Mouse (Mus musculus): Measurements from ENCODE around the gene Ackr3.

Gene Ackr3

DNA sequence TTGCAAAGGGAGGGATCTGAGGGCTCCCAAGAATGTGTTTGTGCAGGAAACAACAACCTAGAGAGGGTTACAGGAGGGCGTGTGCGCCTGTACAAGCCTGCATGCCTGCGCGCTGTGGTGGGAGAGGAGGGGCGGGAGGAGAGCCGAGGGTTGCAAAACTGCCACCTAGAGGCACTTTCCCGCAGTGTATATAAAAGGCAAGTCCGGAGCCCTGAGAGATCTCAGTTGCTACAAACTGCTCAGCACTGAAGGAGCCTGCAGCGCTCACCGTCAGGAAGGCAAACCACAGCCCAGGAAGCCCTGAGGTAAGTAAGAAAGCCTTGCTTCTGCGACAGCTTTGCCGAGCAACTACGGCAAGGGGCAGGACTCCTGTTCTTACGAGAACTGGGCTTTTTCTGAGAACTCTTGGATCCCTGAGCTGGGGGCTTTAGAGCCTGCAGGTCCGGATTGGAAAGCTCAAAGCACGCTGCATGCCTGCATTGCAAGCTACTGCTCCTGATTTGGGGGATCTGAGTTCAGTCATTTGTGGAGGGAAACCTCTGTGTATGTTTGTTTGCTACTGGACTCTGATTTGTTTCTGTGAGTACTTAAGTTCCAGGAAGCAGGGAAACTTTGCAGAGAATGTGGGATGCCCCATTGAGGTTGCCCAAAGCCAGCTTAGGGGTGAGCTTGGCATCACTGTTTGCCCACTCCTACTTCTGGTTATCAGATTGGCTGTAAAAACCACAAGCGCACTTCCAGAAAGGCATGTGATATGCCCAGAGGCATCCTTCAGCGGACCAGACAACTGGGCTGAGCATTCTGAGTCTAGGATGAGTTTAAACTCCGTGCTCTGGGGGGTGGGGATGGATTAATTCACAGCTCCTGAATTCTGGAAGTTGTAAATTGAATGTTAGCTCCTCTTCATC lies at the start of gene Ackr3:
TSS of gene Ackr3 (plus strand) at position 198 of the 908 bp plus-strand sequence.
- no peak for DNase-seq (ENCODE audit: low spot score)

DNA sequence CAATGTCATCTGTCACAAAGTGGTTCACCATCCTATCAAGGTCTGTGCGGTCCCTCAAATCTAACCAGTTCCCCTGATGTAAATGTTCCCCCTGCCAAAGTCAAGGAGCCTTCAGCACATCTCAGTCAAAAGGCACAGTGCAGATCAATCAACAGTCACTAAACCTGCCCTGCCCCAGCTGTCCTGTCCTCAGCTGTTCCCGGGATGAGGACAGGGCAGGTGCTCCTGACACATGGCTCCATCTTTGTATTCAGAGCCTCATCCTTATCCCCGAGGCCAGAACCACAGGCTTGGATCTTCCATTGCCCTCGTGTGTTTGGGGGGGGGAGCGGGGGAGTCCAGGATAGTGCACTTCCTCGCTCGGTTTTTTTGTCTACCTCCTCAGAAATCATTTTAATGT lies 47.2 kb upstream of the Ackr3 start:
- no peak for DNase-seq (ENCODE audit: low spot score)

DNA sequence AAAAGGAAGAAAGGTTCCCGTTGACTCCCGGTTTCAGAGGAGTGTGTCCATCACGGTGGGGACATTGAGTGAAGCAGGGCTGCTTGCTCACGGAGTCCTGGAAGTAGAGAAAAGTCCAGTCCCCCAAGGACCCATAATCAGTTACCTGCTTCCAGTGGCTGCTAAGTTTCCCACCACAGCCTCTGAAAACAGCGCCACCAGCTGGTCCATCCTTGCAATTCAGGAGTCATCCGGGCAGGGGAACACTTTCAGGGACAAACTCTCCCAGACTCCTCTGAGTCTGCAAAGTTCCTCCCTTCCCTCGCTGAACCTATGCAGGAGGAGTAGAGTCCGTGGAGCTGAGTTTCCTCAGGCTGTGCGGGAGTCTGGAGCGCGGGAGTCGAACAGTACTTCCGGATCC lies 43.9 kb upstream of the Ackr3 start:
- DNase-seq (ENCODE audit: low spot score) = no peak

DNA sequence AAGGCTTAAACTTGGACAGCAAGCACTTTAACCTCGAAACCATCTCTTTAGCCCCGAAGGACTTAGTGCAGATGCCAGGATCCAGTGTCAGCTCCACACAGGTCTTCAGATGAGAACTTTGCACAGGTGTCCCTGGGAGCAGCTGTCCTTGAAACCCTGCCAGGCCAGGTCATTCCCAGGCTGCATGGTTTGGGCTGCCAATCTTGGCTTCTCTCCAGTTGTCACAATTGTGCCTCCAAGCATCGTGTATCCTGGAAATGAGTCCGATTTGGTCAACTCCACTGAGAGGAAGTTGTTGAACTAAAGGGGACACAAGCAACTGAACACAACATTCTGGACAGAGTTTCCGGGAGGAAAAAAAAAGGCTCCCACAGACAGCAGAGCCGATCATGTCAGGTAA lies 42.2 kb upstream of the Ackr3 start:
- DNase-seq (ENCODE audit: low spot score) = no peak

DNA sequence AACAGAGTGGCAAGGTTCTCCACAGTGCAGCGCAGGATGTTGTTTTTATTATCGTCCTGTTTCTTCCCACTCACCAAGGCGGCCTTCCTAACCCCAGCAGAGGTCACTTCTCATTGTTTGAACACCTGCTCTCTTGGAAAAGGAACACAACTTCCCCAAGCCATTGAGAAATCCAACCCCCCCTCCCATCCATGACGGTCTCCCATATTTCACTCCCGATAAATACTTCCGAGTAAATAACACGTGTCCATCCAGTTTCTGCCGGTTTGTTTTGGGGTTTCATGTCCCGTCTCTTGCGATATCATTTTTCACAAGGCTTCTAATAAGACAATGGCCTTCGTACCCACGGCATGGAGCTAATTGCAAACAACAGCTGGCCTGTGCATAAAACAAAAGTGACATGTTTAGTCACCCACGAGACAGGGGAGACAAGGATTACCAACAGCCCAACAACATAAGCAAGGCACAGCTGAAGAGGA lies 41.4 kb upstream of the Ackr3 start:
- no peak for DNase-seq (ENCODE audit: low spot score)

DNA sequence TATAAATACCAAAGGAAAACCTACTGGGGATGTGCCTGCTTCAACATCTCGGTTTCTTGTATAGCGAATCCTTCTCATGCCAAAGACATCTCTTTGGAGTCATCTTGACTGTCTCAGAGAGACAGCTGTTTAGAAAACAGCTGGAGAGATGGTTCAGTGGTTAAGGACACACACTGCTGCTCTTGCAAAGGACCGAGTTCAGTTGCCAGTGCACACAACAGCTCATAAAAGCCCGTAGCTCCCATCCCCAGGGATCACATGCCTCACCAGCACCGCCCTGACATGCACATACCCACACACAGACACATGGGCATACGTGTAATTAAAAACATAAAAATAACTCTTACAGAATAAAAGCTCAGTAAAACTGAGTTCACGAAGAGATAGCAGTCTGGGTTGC lies 40.6 kb upstream of the Ackr3 start:
- no peak for DNase-seq (ENCODE audit: low spot score)

DNA sequence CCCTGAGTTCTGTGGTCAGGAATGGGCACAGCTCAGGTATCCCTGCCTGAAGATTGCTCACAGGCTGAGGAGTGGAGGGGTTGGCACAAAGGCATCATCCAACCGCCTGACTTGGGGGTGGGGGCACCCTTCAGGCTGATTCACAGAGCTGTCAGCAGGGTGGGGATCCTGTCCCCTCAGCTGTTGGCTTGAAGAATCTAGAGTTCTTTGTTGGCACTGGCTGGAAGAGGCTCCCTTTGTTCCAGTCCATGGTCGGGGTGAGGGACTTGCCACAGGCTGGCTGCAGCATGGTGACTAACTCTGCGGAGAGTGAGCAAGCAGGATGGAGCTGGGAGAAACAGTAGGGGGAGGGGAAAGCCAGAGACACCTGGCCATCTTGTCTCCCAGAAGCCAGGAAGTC lies 39.5 kb upstream of the Ackr3 start:
- DNase-seq (ENCODE audit: low spot score) = no peak

DNA sequence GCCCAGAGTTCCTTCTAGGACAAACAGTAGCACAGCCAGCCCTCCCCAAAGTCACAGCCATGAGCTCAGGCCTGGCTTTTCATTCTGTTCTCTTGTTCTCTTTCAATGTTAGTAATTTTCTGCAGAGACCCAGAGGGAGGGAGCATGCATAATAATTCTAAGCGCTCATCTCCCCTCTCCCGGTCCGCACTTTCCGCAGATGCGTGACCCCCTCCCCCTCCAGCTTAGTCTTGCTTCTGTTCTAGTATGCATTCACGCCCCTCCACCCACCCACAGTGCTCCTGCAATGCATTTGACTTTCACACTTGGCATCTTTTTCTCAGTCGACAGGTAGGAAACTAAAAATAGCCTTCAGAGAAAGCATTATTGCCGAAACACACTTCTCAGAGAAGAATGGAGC lies 29.4 kb upstream of the Ackr3 start:
- no peak for DNase-seq (ENCODE audit: low spot score)

DNA sequence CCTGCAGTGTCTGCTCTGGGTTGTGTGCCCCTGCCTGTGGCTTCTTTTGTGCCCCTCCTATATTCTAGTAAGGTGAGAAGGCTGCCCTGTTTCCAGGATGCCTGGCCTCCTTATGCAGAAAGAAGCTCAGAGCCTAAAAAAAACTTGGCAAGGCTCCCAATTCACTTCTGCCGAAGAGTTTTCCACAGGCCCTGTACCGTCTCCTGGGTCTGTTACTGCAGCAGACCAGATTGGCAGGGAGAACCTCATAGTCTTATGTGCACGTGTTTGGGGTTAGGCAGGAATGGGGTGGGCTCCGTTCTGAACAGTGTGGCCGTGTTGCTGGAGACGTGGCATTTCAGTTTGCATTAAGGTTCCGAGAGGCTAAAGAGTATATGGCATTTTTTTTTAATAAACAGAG lies 27.6 kb upstream of the Ackr3 start:
- DNase-seq (ENCODE audit: low spot score) = no peak

DNA sequence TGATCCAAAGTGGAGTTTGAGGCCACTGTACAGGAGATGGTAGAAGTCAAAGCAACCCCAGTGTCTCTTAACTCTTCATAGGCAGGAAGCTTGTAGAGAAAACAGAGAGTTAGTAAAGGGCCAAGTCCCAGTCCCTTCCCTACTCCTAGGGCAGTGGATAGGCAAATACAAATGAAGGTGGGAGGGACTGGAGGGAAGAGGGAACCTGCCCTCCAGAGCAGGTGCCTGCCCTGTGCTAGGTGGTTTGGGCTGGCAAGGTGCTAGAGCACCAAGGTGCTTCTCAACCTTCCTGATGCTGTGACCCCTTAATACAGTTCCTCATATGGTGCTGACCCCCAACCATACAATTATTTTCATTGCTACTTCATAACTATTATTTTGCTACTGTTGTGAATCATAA lies 26.2 kb upstream of the Ackr3 start:
- DNase-seq (ENCODE audit: low spot score) = no peak

DNA sequence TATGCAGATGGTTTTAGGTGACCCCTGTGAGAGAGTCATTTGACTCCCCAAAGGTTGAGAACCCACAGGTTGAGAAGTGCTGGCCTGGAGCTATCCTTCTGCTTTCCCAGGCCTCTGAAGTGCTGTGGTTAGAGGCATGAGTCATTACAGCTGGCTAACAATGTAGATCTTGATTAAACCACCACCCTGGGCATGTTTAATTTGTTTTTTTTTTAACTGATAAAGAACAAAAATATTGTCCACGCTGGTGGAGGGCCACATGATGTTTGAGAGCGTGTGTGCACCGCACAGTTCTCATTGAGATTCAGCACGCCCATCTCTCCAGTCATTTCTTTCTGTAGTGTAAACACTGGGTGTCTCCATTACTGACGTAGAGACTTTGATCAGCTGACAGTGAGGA lies 25.8 kb upstream of the Ackr3 start:
- no peak for DNase-seq (ENCODE audit: low spot score)

DNA sequence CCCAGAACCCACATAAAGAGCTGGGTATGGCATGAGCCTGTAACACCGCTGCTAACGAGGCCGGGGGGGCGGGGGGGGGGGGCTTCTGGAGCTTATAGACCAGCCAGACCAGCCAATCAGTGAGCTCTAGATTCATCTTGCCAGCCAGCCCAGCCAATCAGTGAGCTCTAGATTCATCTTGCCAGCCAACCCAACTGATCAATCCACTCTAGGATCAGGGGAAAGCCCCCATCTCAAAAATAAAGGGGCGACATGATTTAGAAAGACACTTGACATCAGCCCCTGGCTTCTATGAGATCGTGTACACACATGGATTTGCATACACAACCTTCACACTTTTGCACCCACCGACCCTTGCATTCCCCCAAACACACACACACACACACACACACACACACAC lies 23.3 kb upstream of the Ackr3 start:
- DNase-seq (ENCODE audit: low spot score) = no peak

DNA sequence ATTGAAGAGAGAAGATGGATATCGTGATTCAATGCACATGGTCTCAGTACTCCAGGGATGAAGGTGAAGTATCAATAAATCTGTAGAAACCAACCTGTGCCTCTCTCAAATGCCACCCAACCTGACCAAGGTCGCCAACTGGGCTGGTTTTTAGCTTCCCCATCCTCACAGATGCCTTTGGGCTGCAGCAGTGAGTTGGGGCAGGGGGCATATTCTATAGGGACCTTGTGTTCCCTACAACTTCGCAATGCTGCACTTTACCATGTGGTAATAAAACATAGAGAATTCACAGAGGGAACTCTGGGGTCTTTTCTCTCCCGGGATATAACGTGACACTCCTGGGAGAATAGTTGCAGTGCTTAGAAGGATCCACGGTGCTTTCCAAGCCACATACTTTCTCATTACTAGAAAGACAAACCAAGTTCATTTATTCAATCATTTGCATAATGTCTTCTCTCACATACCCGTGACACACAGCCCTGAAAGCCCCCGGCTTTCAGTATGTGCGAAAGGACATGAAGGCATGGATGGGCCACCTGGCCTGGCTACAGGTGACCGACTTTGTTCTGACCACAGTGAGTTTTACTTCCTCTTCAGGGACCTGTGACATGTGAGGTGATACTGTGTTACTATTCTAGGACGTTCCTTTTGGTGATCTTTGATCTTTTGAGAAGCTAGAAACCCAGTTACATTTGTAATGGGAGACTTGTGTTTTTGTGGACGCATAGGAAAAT lies 22.6 kb upstream of the Ackr3 start:
- DNase-seq (ENCODE audit: low spot score) = no peak

DNA sequence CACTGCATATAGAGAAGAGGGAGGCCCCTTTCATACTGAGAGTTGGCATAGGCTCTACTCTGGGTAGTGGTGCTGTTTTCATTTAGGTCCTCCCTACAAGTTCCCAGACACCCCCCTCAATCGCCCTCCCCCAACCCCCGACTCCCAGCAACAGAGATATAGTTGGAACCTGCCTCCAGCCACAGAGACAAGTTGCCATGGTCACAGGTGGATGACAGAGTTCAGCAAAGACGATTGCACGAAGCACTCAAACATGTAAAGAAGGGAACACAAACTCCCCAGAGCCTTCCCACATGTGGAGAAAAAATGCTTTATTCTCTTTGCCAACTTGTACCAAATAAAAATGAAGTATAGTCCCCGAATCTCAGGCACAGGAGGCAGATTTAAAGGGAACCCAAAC lies 21.3 kb upstream of the Ackr3 start:
- DNase-seq (ENCODE audit: low spot score) = no peak

DNA sequence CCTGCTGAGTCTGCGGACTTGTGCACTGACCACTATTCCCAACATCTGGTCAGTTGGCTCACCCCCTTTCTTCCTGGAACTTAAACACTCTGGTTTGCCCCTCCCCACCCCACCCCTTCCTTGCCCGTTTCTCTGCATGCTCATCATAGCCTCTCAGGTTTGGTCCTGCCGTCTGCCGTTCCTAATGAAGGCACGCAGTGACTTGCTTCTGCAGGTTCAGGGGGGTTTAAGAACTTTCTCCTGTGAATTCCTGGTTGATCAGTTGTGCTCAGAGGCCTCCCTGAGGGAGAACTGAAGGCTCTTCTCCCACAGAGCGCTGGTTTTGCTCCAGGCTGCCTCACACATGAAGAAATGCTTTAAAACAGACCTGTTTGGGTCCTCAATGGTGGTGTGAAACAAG lies 20.2 kb upstream of the Ackr3 start:
- no peak for DNase-seq (ENCODE audit: low spot score)

DNA sequence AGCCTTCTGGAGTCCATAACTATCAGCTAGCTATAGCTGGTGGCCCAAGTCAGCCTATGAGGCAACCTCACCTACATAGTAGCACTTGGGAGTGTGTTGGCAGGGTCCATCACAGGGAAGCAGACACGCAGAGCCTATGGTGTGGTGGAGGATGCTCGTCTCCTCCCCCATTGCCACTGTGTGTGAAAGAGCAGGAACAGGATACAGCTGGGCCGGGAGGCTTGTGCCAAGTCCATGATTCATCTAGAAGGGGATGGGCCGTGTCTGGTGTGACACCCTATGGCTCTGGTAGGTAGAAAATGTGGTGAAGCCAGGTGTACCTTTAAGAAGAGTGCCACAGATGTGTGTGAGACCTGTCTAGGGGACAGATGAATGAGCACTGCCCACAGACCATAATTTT lies 17.6 kb upstream of the Ackr3 start:
- no peak for DNase-seq (ENCODE audit: low spot score)

DNA sequence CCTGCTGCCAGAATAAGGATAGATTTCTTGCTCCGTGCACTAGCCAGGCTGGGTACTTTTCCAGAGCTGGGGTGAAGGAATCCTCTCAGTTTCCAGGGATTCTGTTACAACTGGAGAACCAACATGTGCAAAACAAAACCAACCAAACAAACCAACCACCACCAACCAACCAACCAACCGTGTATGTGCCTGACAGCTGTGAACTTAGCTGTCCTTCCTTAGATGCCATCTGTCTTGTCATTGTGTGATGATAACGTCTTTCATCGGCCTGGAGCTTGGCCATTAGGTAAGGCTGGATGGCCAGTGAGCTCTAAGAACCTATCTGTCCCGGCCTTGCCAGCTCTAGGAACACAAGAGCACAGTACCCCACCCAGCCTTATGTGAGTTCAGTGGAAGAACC lies 16.9 kb upstream of the Ackr3 start:
- no peak for DNase-seq (ENCODE audit: low spot score)

DNA sequence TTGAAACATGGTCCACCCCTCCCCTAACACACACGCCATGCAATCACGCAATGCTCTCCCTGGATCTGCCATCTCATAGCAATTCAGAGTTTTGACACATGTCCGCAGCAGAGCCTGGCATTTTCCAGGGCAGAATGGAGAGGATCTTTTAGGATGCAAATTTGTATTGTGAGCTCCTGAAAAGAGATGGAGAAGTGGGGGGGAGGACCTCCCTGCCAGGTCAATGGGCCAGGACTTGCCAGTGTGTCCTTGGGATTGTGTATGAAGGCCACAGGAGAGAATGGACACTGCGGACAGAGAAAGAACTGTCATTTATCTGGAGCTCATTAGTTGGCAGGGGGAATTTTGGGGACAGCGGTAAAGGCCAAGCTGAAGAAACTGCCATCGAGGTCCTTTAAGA lies 14.7 kb upstream of the Ackr3 start:
- no peak for DNase-seq (ENCODE audit: low spot score)

DNA sequence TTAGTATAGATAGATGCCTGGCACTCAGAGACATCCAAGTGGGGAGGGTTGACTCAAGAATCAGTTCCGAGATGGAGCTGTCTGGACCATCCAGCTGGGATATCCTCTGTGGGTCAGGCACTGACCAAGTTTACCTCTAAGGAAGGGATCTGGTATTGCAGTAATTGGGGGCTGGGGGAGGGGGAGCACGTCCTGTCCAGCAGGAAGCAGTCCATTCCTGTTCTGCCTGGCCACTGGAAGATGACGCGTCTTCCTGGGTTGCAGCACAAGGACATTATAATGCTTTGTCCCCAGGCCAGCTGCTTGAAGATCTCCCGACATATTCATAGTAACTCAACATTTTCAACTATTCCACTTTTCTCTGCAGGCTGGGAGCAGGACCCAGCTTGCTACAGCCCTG lies 2.5 kb upstream of the Ackr3 start:
- no peak for DNase-seq (ENCODE audit: low spot score)

DNA sequence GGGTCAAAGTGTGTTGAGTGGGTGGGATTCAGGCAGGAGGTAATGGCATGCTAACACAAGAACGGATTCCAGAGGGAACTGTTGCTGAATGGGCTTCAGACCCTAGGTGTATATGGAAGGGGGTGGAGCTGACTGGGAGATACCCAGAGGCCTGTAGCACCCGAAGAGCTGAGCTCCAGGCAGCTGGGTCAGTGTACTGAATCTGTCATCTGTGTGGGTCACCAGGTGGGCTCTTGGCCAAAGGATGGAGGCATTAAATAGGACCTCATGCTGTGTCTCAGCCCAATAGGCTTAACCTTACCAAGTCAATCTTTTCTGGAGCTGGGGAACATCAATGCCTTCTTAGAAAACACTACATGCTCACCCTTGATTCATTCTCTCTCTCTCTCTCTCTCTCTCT lies 2.1 kb upstream of the Ackr3 start:
- DNase-seq (ENCODE audit: low spot score) = no peak

DNA sequence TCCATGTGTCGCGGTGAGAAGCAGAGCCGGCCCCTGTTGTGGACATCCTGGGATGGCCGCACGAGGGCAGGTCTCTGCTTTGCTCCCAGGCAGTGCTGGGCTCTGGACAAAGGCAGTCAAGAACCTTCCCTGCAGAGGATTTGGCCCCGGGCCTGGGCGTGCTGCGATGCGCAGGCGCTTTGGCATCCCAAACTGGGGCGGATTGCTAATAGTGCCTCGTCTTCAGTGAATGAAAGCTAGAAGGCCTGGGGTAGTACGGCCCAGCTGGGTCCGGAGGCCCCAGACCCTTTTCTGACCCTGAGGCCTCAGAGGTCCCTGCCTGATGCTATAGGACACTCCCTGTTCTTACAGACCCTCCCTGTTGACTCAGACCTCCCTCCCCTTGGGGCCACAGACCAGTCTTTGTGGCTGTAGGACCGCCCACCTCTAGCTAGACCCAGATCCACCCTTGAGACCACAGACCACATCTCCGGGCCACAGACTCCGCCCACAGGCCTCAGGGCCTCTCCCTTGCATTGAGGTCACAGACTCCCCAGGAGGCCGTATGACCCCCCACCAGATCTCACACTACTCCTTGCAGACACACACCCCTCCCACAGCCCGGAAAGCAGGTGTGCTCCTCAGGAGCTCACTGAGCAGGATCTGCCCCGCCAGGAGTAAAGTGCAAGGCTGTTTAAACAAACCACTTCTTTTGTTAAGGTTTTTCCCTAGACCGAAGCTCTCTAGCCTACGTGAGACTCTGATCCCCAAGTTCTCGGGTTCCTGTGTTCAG lies 1.4 kb upstream of the Ackr3 start:
- no peak for DNase-seq (ENCODE audit: low spot score)

DNA sequence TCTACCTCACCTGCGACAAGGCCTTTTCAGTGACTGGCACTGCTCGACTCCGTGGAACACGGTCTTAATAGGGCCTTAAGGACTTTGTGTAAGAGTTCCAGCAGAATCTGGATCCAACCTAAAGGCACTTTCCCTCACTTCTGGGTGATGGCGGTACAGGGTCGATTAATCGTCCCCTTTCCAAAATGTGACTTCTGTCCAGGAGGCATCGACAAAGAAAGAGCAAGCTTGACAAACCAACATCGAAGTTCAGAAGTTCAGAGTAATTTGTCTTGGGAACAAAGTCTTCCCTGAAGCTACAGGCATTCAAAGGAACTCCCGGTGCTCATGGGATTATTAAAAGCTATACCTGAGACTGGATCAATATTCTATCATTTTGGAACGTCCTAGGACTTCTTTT lies 439 bp upstream of the Ackr3 start:
- DNase-seq (ENCODE audit: low spot score) = no peak

DNA sequence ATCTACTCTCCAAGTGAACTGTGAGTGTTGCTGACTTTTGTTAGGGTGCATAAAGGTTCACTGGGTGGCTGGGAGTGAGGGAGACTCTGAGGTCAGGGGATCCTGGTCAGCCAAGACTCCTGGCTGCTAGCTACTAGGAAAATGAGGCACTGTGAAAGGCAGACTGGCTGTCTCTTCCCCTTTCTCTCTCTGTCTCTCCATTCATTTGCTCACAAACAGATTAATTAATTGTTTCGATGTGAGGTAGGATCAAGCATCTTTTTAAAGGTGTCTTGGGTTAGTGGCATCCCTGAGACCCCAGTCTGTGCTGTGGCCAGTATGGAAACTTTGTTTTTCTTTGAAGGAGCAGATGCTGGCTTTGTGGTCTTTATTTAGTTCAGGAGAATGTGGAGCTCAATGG lies 1.0 kb downstream of the Ackr3 start:
- no peak for DNase-seq (ENCODE audit: low spot score)
